Mouse (Mus musculus) E14TG2a.4 (cell line): ENCODE data around the gene Fam214a.

Source experiments
- H3K27me3 ChIP-seq: 2 replicates; pipeline ENCODE4 v1.6.1; 2014; ENCODE audit warnings: low read length, control low read depth; ENCODE audit not compliant: insufficient read depth
- H3K36me3 ChIP-seq: 2 replicates; pipeline ENCODE4 v1.6.1; 2014; ENCODE audit warnings: low read length, control low read depth; ENCODE audit not compliant: insufficient read depth
- H3K4me1 ChIP-seq: replicated peaks from 2 replicates; pipeline ENCODE4 v1.6.1; 2014; ENCODE audit warnings: low read depth, low read length, control low read depth
- H3K4me3 ChIP-seq: replicated peaks from 2 replicates; pipeline ENCODE4 v1.5.1; 2014; ENCODE audit warnings: mild to moderate bottlenecking, low read length
- H3K9me3 ChIP-seq: 2 replicates; pipeline ENCODE4 v1.6.1; 2014; ENCODE audit warnings: low read length, control low read depth
- CTCF ChIP-seq: conservative IDR thresholded peaks from 2 replicates; pipeline ENCODE4 v1.5.1; 2014; ENCODE audit warnings: low read length
- NANOG ChIP-seq: IDR thresholded peaks from 2 replicates; pipeline ENCODE4 v1.6.1; 2014; ENCODE audit warnings: borderline replicate concordance, low read length, mixed read lengths
- POU5F1 ChIP-seq: IDR thresholded peaks from 2 replicates; pipeline ENCODE4 v1.6.1; 2014; ENCODE audit warnings: low read length, borderline replicate concordance

Gene Fam214a

DNA sequence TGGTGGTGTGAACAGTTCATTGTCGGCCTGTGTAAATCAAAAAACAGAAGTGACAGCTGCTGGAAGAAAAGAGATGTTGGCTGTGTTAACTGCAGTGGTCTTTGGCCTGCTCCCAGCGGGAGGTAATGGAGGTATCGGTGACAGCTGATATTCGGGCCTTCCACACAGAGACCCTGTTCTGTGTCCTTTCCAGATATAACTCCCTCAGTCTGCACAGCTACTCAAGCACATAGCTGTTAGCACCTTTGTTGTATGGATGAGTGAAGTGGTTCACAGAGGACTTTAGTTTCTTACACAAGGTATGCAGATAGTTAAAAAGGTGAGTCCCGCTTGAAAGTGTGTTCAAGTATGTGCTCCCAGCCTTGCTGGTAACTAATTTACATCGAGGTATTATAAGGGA, 7.9 kb downstream of the Fam214a start:
- Histone ChIP-seq H3K36me3 (no peaks in the 10 kb centered on the region), H3K9me3 (no peaks in the 10 kb centered on the region), H3K4me1 (peaks cover 21% of the 10 kb centered on the region), H3K4me3 (no peak overlapping the region), H3K27me3 (peaks cover 7% of the 10 kb centered on the region; the same call in 1 of the 2 replicates)
- TF ChIP-seq CTCF: no peak
- TF ChIP-seq NANOG: no peak
- TF ChIP-seq POU5F1: no peak

DNA sequence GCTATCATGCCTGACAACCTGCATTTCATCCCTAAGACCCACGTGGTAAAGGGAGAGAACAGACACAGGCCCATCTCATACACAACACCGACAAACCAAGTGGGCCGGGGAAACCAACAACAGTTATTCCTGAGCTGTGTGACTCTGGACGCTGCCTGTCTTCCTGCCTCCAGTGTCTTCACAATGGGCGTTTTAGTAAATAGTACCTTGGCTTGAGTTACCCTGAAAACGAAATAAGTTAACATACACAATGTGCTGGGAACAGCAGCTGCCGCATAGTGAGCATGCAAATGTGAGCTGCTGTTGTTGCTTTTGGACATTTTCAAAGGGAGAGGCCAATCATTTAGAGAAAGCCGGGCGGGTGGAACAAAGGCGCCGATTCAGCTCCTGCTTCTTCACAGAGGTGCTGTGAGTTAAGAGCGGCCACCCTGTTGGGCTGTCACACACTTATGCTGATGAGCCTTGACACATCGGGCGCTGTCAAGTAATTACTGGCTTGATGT, 8.4 kb downstream of the Fam214a start:
- H3K27me3 ChIP-seq: peaks cover 7% of the 10 kb centered on the region; the same call in 1 of the 2 replicates
- TF ChIP-seq POU5F1: no peak
- TF ChIP-seq NANOG: peak; percentile 74; the same call in 1 of the 2 replicates
- H3K36me3 ChIP-seq: no peaks in the 10 kb centered on the region
- no peaks in the 10 kb centered on the region for H3K9me3 ChIP-seq
- no peak overlapping the region; the same call in 1 of the 2 replicates for H3K4me3 ChIP-seq
- H3K4me1 ChIP-seq: peaks cover 24% of the 10 kb centered on the region

DNA sequence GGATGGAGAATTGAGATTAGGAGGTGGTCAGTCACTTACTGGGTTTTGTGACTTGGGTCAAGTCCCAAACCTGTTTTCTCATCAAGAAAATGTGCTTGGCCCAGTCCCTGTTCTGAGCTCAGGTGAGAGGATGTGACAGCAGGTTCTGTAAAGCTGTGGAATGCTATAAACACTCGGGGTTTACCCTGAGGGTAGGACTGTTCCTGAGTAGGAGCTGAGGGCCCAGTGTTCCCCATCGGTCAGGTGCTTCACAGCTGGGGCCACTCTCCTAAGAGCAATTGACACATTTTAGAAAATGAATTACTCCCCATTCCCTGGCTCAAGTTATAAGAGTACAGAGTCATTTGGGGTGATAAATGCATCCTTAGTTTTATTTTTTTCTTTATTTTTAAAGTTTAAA, 11.3 kb downstream of the Fam214a start:
- Histone ChIP-seq H3K36me3 (no peaks in the 10 kb centered on the region), H3K4me3 (no peak overlapping the region), H3K27me3 (peaks cover 7% of the 10 kb centered on the region; the same call in 1 of the 2 replicates), H3K9me3 (no peaks in the 10 kb centered on the region), H3K4me1 (peaks cover 24% of the 10 kb centered on the region)
- TF ChIP-seq NANOG: no peak
- no peak for TF ChIP-seq CTCF
- no peak for TF ChIP-seq POU5F1

DNA sequence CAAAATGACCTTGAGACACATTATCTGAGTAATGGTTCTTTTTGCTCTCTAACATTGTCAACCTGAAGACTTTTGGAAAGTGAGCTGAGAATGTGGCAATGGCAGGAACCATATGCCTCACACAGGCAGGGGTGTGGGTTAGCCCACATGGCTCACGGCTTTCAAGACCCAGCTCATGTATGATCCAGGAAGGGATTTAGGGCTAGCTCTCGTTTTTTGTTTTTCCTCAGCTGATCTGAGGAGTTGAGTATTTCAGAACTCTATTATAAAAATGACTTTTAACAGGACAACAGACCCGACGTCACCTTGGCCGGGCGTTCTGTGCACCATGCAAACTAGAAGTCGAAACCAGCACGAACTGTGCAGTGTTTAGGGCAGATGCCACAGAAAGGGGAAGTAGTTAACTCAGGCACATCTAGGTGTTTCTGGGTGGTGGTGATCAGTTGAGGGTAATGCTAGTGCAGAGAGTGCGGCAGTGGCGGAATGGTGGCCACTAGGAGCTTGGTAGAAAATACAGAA, 12.2 kb downstream of the Fam214a start:
- Histone ChIP-seq H3K4me1 (peaks cover 24% of the 10 kb centered on the region), H3K9me3 (no peaks in the 10 kb centered on the region), H3K27me3 (peaks cover 7% of the 10 kb centered on the region; the same call in 1 of the 2 replicates), H3K36me3 (no peaks in the 10 kb centered on the region), H3K4me3 (no peak overlapping the region)
- TF ChIP-seq POU5F1: no peak
- no peak for TF ChIP-seq CTCF
- TF ChIP-seq NANOG: no peak

DNA sequence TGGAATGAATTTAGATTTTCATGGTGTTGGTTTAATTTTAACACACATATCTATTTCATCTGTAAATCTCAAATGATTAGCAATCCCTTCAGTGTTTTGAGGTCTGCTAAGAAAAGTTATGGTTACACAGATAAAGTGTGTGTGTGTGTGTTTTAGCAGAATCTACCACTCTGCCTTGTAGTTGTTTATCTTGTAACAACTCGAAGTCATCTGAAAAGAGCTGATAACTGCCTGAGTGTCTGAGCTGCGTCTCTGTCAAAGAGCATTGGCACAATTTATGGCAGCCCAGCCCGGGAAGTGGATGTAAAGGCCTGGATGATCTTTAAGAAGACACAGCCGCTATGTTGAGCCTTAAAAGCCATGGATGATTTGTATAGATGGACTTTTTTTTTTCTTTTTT, 13.5 kb downstream of the Fam214a start:
- peaks cover 16% of the 10 kb centered on the region for H3K4me1 ChIP-seq
- H3K4me3 ChIP-seq: no peak overlapping the region
- H3K9me3 ChIP-seq: no peaks in the 10 kb centered on the region
- TF ChIP-seq POU5F1: no peak
- TF ChIP-seq CTCF: no peak
- no peak for TF ChIP-seq NANOG
- H3K36me3 ChIP-seq: no peaks in the 10 kb centered on the region
- H3K27me3 ChIP-seq: peaks cover 7% of the 10 kb centered on the region; the same call in 1 of the 2 replicates

DNA sequence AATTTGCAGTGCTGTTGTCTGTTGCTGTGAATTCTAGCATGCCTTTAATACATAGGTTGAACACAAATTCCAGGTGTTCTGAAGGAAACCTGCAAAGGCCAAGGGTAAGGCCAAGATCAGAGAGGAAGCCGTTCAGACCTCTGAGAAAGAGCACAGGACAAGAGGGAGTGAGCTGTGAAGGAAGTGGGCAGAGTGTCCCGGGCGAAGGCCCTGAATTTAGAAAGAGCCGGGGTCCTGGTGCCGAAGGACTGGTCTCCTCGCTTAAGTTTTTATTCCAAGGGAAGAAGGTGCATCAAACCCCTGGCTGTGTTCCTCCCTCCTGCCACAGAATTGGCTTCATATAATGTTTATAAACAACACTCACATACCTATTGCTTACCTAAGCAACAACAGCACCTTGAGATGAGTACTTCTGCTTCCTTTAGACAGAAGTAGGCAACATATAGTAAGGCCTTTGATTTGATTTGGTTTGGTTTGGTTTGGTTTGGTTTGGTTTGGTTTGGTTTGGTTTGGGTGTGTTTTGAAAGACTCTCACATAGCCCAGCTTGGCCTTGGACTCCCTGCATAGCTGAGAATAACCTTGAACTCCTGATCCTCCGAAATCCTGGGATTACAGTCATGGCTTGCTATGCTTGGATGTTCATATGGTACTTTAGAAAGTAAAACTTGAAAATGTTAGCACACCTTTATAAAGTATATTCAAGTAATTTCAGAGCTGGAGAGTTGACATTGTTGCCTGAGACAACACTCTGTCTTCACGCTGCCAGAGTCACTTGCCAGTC, 16.2 kb downstream of the Fam214a start:
- peaks cover 9% of the 10 kb centered on the region for H3K4me1 ChIP-seq
- no peak for TF ChIP-seq NANOG
- TF ChIP-seq POU5F1: no peak
- TF ChIP-seq CTCF: no peak
- no peaks in the 10 kb centered on the region for H3K27me3 ChIP-seq
- no peak overlapping the region for H3K4me3 ChIP-seq
- H3K9me3 ChIP-seq: no peaks in the 10 kb centered on the region
- no peaks in the 10 kb centered on the region for H3K36me3 ChIP-seq

DNA sequence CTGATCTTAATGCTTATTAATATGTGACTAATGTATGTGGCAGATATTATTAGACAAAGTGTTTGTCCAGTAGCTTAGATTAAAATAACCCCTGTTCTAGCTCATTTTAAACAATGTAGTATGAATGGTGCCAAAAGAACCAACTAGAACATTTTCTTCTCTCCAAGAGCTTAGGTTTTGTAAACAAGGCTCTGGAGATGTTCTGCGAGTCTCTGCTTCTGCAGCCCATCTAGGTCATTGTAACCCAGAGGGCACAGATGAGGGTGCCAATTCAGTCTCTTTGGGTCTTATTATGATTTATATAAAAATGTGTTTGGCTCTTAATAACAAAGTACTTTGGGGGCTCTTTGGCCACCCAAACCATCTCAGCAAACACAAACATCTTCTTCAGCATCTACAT, 17.9 kb downstream of the Fam214a start:
- Histone ChIP-seq H3K36me3 (no peaks in the 10 kb centered on the region), H3K4me1 (peaks cover 16% of the 10 kb centered on the region), H3K27me3 (peaks cover 3% of the 10 kb centered on the region; the same call in 1 of the 2 replicates), H3K4me3 (no peak overlapping the region), H3K9me3 (no peaks in the 10 kb centered on the region)
- TF ChIP-seq POU5F1 (no peak), CTCF (no peak), NANOG (no peak)

DNA sequence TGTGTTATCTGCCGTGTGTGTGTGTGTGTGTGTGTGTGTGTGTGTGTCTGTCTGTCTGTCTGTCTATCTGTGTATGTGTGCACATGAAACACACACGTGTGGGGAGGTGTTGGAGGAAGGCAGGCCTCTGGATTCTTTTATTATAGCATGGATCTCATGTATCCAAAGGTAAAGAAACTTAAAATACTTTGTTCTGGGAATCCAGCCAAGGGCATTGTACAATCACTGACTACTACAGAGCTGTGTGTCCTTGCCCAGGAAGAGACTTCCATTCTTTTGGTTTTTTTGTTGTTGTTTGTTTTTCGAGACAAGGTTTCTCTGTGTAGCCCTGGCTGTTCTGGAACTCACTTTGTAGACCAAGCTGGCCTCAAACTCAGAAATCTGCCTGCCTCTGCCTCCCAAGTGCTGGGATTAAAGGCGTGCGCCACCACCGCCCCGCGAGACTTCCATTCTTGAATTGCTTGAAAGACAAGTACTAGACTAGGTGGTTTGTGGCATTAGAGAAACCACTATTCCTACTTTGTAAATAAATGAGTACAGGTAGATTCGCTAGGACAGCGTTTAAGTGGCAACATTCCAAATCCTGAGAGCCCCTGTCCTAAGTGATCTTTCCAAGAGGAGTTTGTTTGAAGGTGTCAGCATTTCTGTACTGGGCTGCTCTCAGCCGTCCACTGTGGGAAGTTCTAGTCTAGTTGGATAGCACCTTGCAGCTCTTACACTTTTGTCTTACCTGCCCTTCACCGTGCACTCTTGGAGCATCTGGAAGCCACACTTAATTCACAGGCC, 18.7 kb downstream of the Fam214a start:
- H3K4me3 ChIP-seq: no peak overlapping the region
- H3K27me3 ChIP-seq: peaks cover 3% of the 10 kb centered on the region; the same call in 1 of the 2 replicates
- no peaks in the 10 kb centered on the region for H3K9me3 ChIP-seq
- TF ChIP-seq NANOG: no peak
- no peak for TF ChIP-seq CTCF
- TF ChIP-seq POU5F1: no peak
- H3K4me1 ChIP-seq: peaks cover 20% of the 10 kb centered on the region
- no peaks in the 10 kb centered on the region for H3K36me3 ChIP-seq
